Mouse (Mus musculus) neural tube, embryonic 13.5 days (tissue): ENCODE measurements at regions not wholly inside any gene's neighbourhood (a gene's known extent, or its start where the extent isn't known, plus 50 kb on each side); places are given as distances from the start of the nearest gene placed in this dataset.

Experiments
- ATAC-seq: fragments of 200-750 bp; cut with Nextera tagmentation; 2 replicates; pipeline ENCODE4 v1.8.0; 2017; ENCODE audit warnings: low read depth, mild to moderate bottlenecking, moderate TSS enrichment, moderate library complexity
- H3K27ac ChIP-seq: fragments of 300-500 bp; sonication (generic); replicated peaks from 2 replicates; pipeline ENCODE4 v1.5.1; 2015; ENCODE audit warnings: moderate library complexity, mild to moderate bottlenecking, inconsistent platforms
- H3K27me3 ChIP-seq: fragments of 300-500 bp; sonication (generic); 2 replicates; pipeline ENCODE4 v1.6.1; 2015; ENCODE audit warnings: mild to moderate bottlenecking, inconsistent platforms
- H3K36me3 ChIP-seq: fragments of 300-500 bp; sonication (generic); 2 replicates; pipeline ENCODE4 v1.6.1; 2015; ENCODE audit warnings: mild to moderate bottlenecking, inconsistent platforms
- H3K4me1 ChIP-seq: fragments of 300-500 bp; sonication (generic); replicated peaks from 2 replicates; pipeline ENCODE4 v1.6.1; 2015; ENCODE audit warnings: inconsistent platforms
- H3K4me2 ChIP-seq: fragments of 300-500 bp; sonication (generic); 2 replicates; pipeline ENCODE4 v1.6.1; 2015; ENCODE audit warnings: inconsistent platforms, mild to moderate bottlenecking, moderate library complexity
- H3K4me3 ChIP-seq: fragments of 300-500 bp; sonication (generic); 2 replicates; pipeline ENCODE4 v1.5.1; 2015; ENCODE audit warnings: mild to moderate bottlenecking, inconsistent platforms
- H3K9ac ChIP-seq: fragments of 300-500 bp; sonication (generic); 2 replicates; pipeline ENCODE4 v1.6.1; 2015; ENCODE audit warnings: moderate library complexity, mild to moderate bottlenecking, inconsistent platforms
- H3K9me3 ChIP-seq: fragments of 300-500 bp; sonication (generic); 2 replicates; pipeline ENCODE4 v1.6.1; 2016; ENCODE audit warnings: inconsistent platforms
- WGBS: fragments of 180-500 bp; shearing (Covaris S2); methylation state at CpG from one replicate; pipeline ENCODE4 v1.1.7; 2015; 5-methylcytosine and 5-hydroxymethylcytosine counted together

GRCm38 (mm10) chr9:104496220-104496619 lies 50.9 kb upstream of the Cpne4 start:
- Histone ChIP-seq H3K27ac (no peak overlapping the region), H3K36me3 (no peaks in the 10 kb centered on the region), H3K4me2 (no peak overlapping the region), H3K9ac (no peak overlapping the region), H3K4me1 (no peaks in the 10 kb centered on the region), H3K9me3 (no peaks in the 10 kb centered on the region), H3K4me3 (no peak overlapping the region), H3K27me3 (no peaks in the 10 kb centered on the region)
- WGBS = 57% methylated on average over 9 of the region's 9 CpGs
- no peak for ATAC-seq

- no peak overlapping the region for H3K4me3 ChIP-seq
- H3K4me1 ChIP-seq = no peaks in the 10 kb centered on the region; the same call in 1 of the 2 replicates
- H3K4me2 ChIP-seq = no peak overlapping the region
- H3K36me3 ChIP-seq = no peaks in the 10 kb centered on the region
- no peak for ATAC-seq
- H3K9ac ChIP-seq = no peak overlapping the region
- H3K27ac ChIP-seq = no peak overlapping the region
- no peaks in the 10 kb centered on the region for H3K27me3 ChIP-seq
- H3K9me3 ChIP-seq = no peaks in the 10 kb centered on the region
These were observed 56.4 kb upstream of the Cpne4 start for GRCm38 (mm10) chr9:104490696-104491095.

GRCm38 (mm10) chr9:104489383-104489782 lies 57.7 kb upstream of the Cpne4 start:
- WGBS = 77% methylated on average over 6 of the region's 6 CpGs
- no peaks in the 10 kb centered on the region; the same call in 1 of the 2 replicates for H3K4me1 ChIP-seq
- H3K27ac ChIP-seq = no peak overlapping the region
- ATAC-seq = no peak
- no peaks in the 10 kb centered on the region for H3K27me3 ChIP-seq
- H3K9ac ChIP-seq = no peak overlapping the region
- no peaks in the 10 kb centered on the region for H3K9me3 ChIP-seq
- H3K4me2 ChIP-seq = no peak overlapping the region
- no peak overlapping the region for H3K4me3 ChIP-seq
- no peaks in the 10 kb centered on the region for H3K36me3 ChIP-seq

GRCm38 (mm10) chr9:104482440-104482839 lies 64.6 kb upstream of the Cpne4 start:
- Histone ChIP-seq H3K27ac (no peak overlapping the region), H3K9me3 (no peaks in the 10 kb centered on the region), H3K4me3 (no peak overlapping the region), H3K27me3 (no peaks in the 10 kb centered on the region), H3K36me3 (no peaks in the 10 kb centered on the region), H3K4me2 (no peak overlapping the region), H3K9ac (no peak overlapping the region), H3K4me1 (no peaks in the 10 kb centered on the region)
- ATAC-seq = no peak
- 82% methylated on average over 5 of the region's 5 CpGs for WGBS

- no peaks in the 10 kb centered on the region for H3K4me1 ChIP-seq
- no peaks in the 10 kb centered on the region for H3K36me3 ChIP-seq
- 74% methylated on average over 1 of the region's 1 CpGs for WGBS
- no peak overlapping the region for H3K4me3 ChIP-seq
- no peak overlapping the region for H3K9ac ChIP-seq
- no peak overlapping the region for H3K27ac ChIP-seq
- no peak for ATAC-seq
- no peaks in the 10 kb centered on the region for H3K9me3 ChIP-seq
- no peak overlapping the region for H3K4me2 ChIP-seq
- H3K27me3 ChIP-seq = no peaks in the 10 kb centered on the region
These were observed 66.4 kb upstream of the Cpne4 start for GRCm38 (mm10) chr9:104480683-104481082.

GRCm38 (mm10) chr9:104474831-104475230 lies 72.3 kb upstream of the Cpne4 start:
- Histone ChIP-seq H3K9me3 (no peaks in the 10 kb centered on the region), H3K9ac (no peak overlapping the region), H3K4me2 (no peak overlapping the region), H3K36me3 (no peaks in the 10 kb centered on the region), H3K27ac (no peak overlapping the region), H3K4me1 (no peaks in the 10 kb centered on the region), H3K27me3 (no peaks in the 10 kb centered on the region), H3K4me3 (no peak overlapping the region)
- WGBS = 85% methylated on average over 4 of the region's 4 CpGs
- no peak for ATAC-seq

GRCm38 (mm10) chr9:104467238-104467637 lies 79.8 kb upstream of the Cpne4 start:
- Histone ChIP-seq H3K27me3 (no peaks in the 10 kb centered on the region), H3K36me3 (no peaks in the 10 kb centered on the region), H3K27ac (no peak overlapping the region), H3K4me1 (no peaks in the 10 kb centered on the region), H3K4me3 (no peak overlapping the region), H3K4me2 (no peak overlapping the region), H3K9me3 (no peaks in the 10 kb centered on the region), H3K9ac (no peak overlapping the region)
- 81% methylated on average over 1 of the region's 1 CpGs for WGBS
- ATAC-seq = no peak

- H3K9me3 ChIP-seq = no peaks in the 10 kb centered on the region
- no peak overlapping the region for H3K9ac ChIP-seq
- H3K4me3 ChIP-seq = no peak overlapping the region
- no peaks in the 10 kb centered on the region for H3K36me3 ChIP-seq
- WGBS = 90% methylated on average over 4 of the region's 4 CpGs
- no peak overlapping the region for H3K4me2 ChIP-seq
- ATAC-seq = no peak
- no peaks in the 10 kb centered on the region for H3K27me3 ChIP-seq
- no peaks in the 10 kb centered on the region for H3K4me1 ChIP-seq
- H3K27ac ChIP-seq = no peak overlapping the region
These were observed 83.4 kb upstream of the Cpne4 start for GRCm38 (mm10) chr9:104463701-104464100.

GRCm38 (mm10) chr9:104460133-104460532 lies 87.0 kb upstream of the Cpne4 start:
- Histone ChIP-seq H3K9ac (no peak overlapping the region), H3K27me3 (no peaks in the 10 kb centered on the region), H3K27ac (no peak overlapping the region), H3K4me3 (no peak overlapping the region), H3K9me3 (no peaks in the 10 kb centered on the region), H3K4me2 (no peak overlapping the region), H3K36me3 (no peaks in the 10 kb centered on the region), H3K4me1 (no peaks in the 10 kb centered on the region)
- ATAC-seq = no peak

- Histone ChIP-seq H3K36me3 (no peaks in the 10 kb centered on the region), H3K4me3 (no peak overlapping the region), H3K4me1 (no peaks in the 10 kb centered on the region), H3K9me3 (no peaks in the 10 kb centered on the region), H3K27me3 (no peaks in the 10 kb centered on the region), H3K4me2 (no peak overlapping the region), H3K9ac (no peak overlapping the region), H3K27ac (no peak overlapping the region)
- ATAC-seq = no peak
- 45% methylated on average over 4 of the region's 4 CpGs for WGBS
These were observed 89.5 kb upstream of the Cpne4 start for GRCm38 (mm10) chr9:104457635-104458034.

- Histone ChIP-seq H3K9ac (no peak overlapping the region), H3K9me3 (no peaks in the 10 kb centered on the region), H3K36me3 (no peaks in the 10 kb centered on the region), H3K27ac (no peak overlapping the region), H3K4me1 (no peaks in the 10 kb centered on the region), H3K4me3 (no peak overlapping the region), H3K4me2 (no peak overlapping the region), H3K27me3 (no peaks in the 10 kb centered on the region)
- no peak for ATAC-seq
- 82% methylated on average over 8 of the region's 8 CpGs for WGBS
These were observed 98.4 kb upstream of the Cpne4 start for GRCm38 (mm10) chr9:104448577-104449165.

GRCm38 (mm10) chr9:104444906-104445305 lies 102.2 kb upstream of the Cpne4 start:
- WGBS = 58% methylated on average over 5 of the region's 5 CpGs
- Histone ChIP-seq H3K4me3 (no peak overlapping the region), H3K9ac (no peak overlapping the region), H3K4me2 (no peak overlapping the region), H3K27ac (no peak overlapping the region), H3K27me3 (no peaks in the 10 kb centered on the region), H3K9me3 (no peaks in the 10 kb centered on the region), H3K36me3 (no peaks in the 10 kb centered on the region), H3K4me1 (no peaks in the 10 kb centered on the region)
- no peak for ATAC-seq

GRCm38 (mm10) chr9:104443236-104443635 lies 103.8 kb upstream of the Cpne4 start:
- H3K36me3 ChIP-seq = no peaks in the 10 kb centered on the region
- no peaks in the 10 kb centered on the region for H3K9me3 ChIP-seq
- no peak overlapping the region for H3K27ac ChIP-seq
- no peak overlapping the region for H3K4me3 ChIP-seq
- H3K4me1 ChIP-seq = no peaks in the 10 kb centered on the region
- H3K27me3 ChIP-seq = no peaks in the 10 kb centered on the region
- 81% methylated on average over 7 of the region's 7 CpGs for WGBS
- no peak overlapping the region for H3K4me2 ChIP-seq
- no peak for ATAC-seq
- no peak overlapping the region for H3K9ac ChIP-seq
